Mouse (Mus musculus) lung, embryonic 16.5 days (tissue): Measurements from ENCODE around the gene Phf21a. TPM values are rescaled to one million over a fixed set of nuclear protein-coding genes. Genes with fewer than 3 reads are reported as not detected.

Experiments used
- ATAC-seq: fragments of 200-750 bp; cut with Nextera tagmentation; 2 replicates; pipeline ENCODE4 v1.8.0; 2017; ENCODE audit warnings: low read depth, mild to moderate bottlenecking, moderate library complexity
- H3K27ac ChIP-seq: fragments of 300-500 bp; sonication (generic); 2 replicates; pipeline ENCODE4 v1.5.1; 2014; ENCODE audit warnings: mild to moderate bottlenecking, control low read depth, low read length
- H3K27me3 ChIP-seq: fragments of 300-500 bp; sonication (generic); 2 replicates; pipeline ENCODE4 v1.6.1; 2014; ENCODE audit warnings: low read depth, low read length, mixed read lengths; ENCODE audit not compliant: control insufficient read depth, insufficient read depth
- H3K36me3 ChIP-seq: fragments of 300-500 bp; sonication (generic); 2 replicates; pipeline ENCODE4 v1.6.1; 2014; ENCODE audit warnings: low read length; ENCODE audit not compliant: control insufficient read depth, insufficient read depth
- H3K4me1 ChIP-seq: fragments of 300-500 bp; sonication (generic); replicated peaks from 2 replicates; pipeline ENCODE4 v1.6.1; 2014; ENCODE audit warnings: low read length, mixed read lengths; ENCODE audit not compliant: control insufficient read depth, insufficient read depth
- H3K4me2 ChIP-seq: fragments of 300-500 bp; sonication (generic); 2 replicates; pipeline ENCODE4 v1.6.1; 2014; ENCODE audit warnings: low read depth, low read length, control low read depth
- H3K4me3 ChIP-seq: fragments of 300-500 bp; sonication (generic); 2 replicates; pipeline ENCODE4 v1.5.1; 2014; ENCODE audit warnings: mild to moderate bottlenecking, low read length, control low read depth
- H3K9ac ChIP-seq: fragments of 300-500 bp; sonication (generic); 2 replicates; pipeline ENCODE4 v1.6.1; 2014; ENCODE audit warnings: low read length, control low read depth
- H3K9me3 ChIP-seq: fragments of 300-500 bp; sonication (generic); 2 replicates; pipeline ENCODE4 v1.6.1; 2016; ENCODE audit warnings: low read length; ENCODE audit not compliant: control insufficient read depth
- WGBS: fragments of 180-500 bp; shearing (Covaris S2); extraction: QIAGEN DNeasy Blood & Tissue Kit; methylation state at CpG from one replicate; pipeline ENCODE4 v1.1.7; 2014; 5-methylcytosine and 5-hydroxymethylcytosine counted together
- polyA plus RNA-seq: library from polyadenylated mRNA; unstranded; fragments of >200 nt; fragmentation: Nextera tagmentation; extraction: Ambion mirVana; gene quantifications from 2 replicates; pipeline ENCODE4 v1.2.1, GENCODE M21; 2015

Gene Phf21a
- polyA plus RNA-seq, 1 experiment from 2014 or later = 31.4 TPM

DNA sequence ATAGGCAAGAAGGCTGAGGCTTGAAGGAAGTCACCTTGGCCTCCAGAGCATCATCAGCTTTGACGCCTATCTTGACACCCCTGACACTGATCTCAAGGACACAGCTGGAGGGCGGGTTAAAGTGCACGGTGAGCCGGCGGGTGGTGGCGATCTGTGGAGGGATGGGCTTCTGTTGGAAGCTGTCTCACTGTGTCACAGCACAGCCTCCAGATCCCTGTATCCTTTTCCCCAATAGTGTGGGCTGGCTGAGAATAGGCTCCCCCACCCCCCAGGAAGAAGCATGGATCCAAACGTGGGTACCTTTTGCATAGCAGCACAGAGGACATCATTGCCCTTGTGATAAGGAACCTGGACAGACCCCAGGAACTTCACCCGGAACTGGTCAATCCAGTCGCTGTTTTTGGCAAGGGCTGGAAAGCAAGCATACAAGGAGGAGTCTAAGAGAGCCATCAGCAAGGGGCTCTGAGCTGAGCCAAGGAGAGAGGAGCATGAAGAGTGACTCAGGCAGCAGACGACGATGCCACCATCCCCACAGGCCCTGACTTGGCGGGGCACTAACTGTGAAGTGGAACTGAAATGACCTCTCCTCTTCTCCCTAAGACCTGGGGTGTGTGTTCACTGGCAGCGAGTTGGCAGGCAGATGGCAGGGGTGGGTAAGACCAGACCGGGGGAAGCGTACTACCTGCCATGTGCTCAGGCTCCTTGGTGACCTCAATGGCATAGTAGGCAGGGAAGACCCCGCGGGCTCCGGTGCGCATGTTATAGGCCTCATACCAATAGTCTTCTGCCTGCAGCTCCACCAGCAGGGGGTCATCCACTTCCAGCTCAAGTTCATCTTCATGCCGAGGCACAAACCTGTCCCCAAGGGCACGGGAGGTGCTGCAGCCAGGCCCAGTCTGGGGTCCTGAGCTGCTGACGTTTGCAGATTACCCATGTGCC is 292.5 kb downstream of the Phf21a start:
- Histone ChIP-seq H3K4me2 (no peak overlapping the region), H3K27ac (no peak overlapping the region), H3K27me3 (no peaks in the 10 kb centered on the region), H3K9me3 (no peaks in the 10 kb centered on the region), H3K36me3 (peaks cover 13% of the 10 kb centered on the region), H3K9ac (no peak overlapping the region), H3K4me1 (peaks cover 15% of the 10 kb centered on the region), H3K4me3 (no peak overlapping the region)
- 77% methylated on average over 22 of the region's 22 CpGs for WGBS
- ATAC-seq = no peak

DNA sequence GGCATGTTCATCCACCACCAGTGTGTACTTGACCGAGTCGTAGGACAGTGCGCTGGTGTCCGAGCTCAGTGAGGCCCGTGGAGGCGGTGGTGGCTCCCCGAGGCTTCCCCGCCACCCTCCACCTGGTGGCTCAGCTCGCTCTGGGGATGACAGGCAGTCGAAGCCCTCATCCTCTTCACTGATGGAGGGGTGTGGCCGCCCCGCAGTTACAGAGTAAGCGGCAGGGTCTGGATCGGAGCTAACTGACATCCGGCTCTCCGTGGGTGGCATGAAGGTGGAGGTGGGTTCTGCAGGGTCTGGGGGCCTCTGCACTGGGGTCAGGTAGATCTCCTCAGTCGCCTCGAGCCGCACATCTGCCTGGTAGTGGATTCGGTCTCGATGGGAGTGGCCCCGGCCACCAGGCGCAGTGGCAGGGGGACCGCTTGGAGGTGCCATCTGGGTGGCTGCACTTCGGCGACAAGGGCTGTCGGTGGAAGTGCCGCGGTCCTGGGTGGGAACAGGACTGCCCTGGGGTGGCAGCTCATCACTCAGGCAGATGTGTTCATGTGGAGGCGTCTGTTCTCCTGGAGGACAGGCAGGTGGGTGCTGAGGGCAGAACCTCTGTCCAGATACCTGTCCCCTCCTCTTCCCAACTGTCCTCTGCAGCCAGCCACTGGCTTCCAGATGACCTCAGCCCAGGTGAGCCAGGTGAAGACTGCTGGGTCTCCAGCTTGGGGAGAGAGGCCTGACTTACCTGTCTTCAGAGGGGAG is 294.1 kb downstream of the Phf21a start:
- Histone ChIP-seq H3K27ac (no peak overlapping the region), H3K27me3 (no peaks in the 10 kb centered on the region), H3K36me3 (peaks cover 7% of the 10 kb centered on the region), H3K9ac (no peak overlapping the region), H3K4me3 (no peak overlapping the region), H3K4me2 (no peak overlapping the region), H3K4me1 (peaks cover 20% of the 10 kb centered on the region), H3K9me3 (no peaks in the 10 kb centered on the region)
- 90% methylated on average over 30 of the region's 30 CpGs for WGBS
- ATAC-seq = no peak

GRCm38 (mm10) chr2:92387646-92388045 is 294.7 kb downstream of the Phf21a start:
- Histone ChIP-seq H3K4me1 (peaks cover 26% of the 10 kb centered on the region), H3K4me3 (no peak overlapping the region), H3K36me3 (peaks cover 7% of the 10 kb centered on the region), H3K27ac (no peak overlapping the region), H3K4me2 (no peak overlapping the region), H3K9ac (no peak overlapping the region), H3K27me3 (peaks cover 2% of the 10 kb centered on the region; the same call in 1 of the 2 replicates), H3K9me3 (no peaks in the 10 kb centered on the region)
- ATAC-seq = no peak
- WGBS = 65% methylated on average over 4 of the region's 4 CpGs

DNA sequence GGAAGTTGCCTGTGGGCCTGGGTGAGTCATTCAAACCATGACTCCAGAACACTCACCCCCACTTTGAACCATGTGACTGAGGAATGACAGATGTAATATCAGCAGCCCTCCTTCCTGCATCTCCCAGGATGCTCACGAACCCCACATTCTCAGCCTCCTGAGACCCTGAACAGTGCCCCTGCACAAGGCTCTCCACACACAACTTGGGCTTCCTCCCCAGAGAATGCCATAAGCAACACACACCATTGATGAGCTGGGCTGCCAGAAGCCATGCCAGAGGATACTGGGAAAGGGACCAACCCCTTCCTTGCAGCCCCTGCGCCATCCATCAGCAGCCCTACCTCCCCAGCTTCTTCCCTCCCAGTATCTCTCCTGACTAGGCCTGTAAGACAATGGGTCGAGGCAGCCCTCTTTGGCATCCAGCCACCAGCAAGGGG is 295.2 kb downstream of the Phf21a start:
- Histone ChIP-seq H3K36me3 (peaks cover 5% of the 10 kb centered on the region), H3K4me3 (peak overlapping the region; percentile 69), H3K27me3 (peaks cover 2% of the 10 kb centered on the region; the same call in 1 of the 2 replicates), H3K4me2 (peak overlapping the region; percentile 83), H3K27ac (no peak overlapping the region), H3K9ac (no peak overlapping the region; the same call in 1 of the 2 replicates), H3K9me3 (no peaks in the 10 kb centered on the region), H3K4me1 (peaks cover 26% of the 10 kb centered on the region)
- 45% methylated on average over 3 of the region's 3 CpGs for WGBS
- no peak for ATAC-seq

- H3K36me3 ChIP-seq = peaks cover 5% of the 10 kb centered on the region
- H3K27me3 ChIP-seq = peaks cover 2% of the 10 kb centered on the region; the same call in 1 of the 2 replicates
- H3K27ac ChIP-seq = peak overlapping the region; percentile 71
- peaks cover 26% of the 10 kb centered on the region for H3K4me1 ChIP-seq
- peak overlapping the region; percentile 83 for H3K4me2 ChIP-seq
- ATAC-seq = peak; percentile 88
- peak overlapping the region; percentile 69 for H3K9ac ChIP-seq
- WGBS = under 1% methylated on average over 57 of the region's 62 CpGs
- no peaks in the 10 kb centered on the region for H3K9me3 ChIP-seq
- H3K4me3 ChIP-seq = peak overlapping the region; percentile 69
Measured at GRCm38 (mm10) chr2:92388891-92389641, 296.1 kb downstream of the Phf21a start.

- Histone ChIP-seq H3K4me2 (peak overlapping the region; percentile 83), H3K27ac (no peak overlapping the region; the same call in 1 of the 2 replicates), H3K27me3 (peaks cover 2% of the 10 kb centered on the region; the same call in 1 of the 2 replicates), H3K4me1 (peaks cover 26% of the 10 kb centered on the region), H3K36me3 (peaks cover 3% of the 10 kb centered on the region), H3K4me3 (peak overlapping the region; percentile 69), H3K9me3 (no peaks in the 10 kb centered on the region), H3K9ac (peak overlapping the region; percentile 69)
- 3% methylated on average over 10 of the region's 10 CpGs for WGBS
- peak; percentile 37; the same call in 1 of the 2 replicates for ATAC-seq
Measured at GRCm38 (mm10) chr2:92389645-92390044, 296.7 kb downstream of the Phf21a start.

DNA sequence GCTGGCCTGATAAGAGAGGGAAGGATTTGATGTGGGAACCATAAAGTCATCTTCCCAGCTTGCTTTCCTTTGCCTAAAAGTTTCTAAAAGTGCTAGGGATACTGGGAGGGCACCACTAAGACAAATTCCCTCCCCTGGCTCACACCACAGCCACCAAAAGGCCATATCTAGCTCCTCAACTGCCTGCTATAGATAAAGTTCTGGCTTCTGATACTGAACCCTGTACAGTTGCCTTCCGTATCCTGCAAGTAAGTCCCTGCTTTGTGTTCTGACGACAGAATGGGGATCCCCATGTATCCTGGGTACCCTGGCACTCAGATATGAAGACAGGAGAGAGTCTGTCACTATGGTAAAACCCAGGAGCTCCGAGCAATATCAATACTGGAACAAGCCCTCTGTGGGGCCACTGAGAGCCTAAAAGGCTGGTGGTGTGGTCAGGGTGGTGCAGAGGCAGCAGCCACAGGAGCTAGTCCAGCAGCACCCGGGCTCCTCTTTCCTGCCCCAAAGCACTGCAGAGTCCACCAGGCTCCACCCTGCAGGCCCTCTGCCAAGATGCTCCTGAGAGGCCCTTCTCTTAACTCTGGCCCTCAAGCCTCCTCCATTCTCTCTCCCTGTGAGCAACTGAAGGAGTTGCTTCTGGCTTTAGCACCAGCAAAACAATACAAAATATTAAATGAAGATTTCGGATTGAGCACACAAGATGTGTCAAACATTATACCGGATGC is 297.5 kb downstream of the Phf21a start:
- H3K4me2 ChIP-seq = no peak overlapping the region
- ATAC-seq = no peak
- no peak overlapping the region for H3K27ac ChIP-seq

DNA sequence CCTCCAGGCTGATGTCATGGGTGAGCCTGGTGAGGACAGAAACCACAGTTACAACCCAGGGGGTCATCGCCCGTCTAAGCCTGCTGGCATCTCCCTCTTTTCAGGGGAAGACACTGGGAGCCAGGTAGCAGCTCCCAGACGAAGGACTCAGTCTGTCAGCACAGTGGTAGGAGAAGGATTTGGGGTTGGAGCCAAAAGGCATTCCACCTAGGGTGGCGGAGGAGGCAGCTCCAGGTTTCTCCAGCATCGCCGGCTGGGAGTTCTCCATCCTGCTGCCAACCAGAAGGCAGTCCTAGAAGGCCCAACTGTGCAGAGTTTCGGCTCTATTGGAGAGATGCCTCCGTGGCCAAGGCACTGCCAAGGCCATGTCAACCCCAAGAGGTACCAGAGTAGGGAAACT is 298.2 kb downstream of the Phf21a start:
- Histone ChIP-seq H3K9ac (no peak overlapping the region), H3K4me1 (peaks cover 26% of the 10 kb centered on the region), H3K27ac (no peak overlapping the region), H3K36me3 (peaks cover 2% of the 10 kb centered on the region; the same call in 1 of the 2 replicates), H3K4me3 (no peak overlapping the region), H3K9me3 (no peaks in the 10 kb centered on the region), H3K4me2 (no peak overlapping the region), H3K27me3 (peaks cover 2% of the 10 kb centered on the region; the same call in 1 of the 2 replicates)
- ATAC-seq = no peak
- WGBS = 82% methylated on average over 8 of the region's 8 CpGs

More for the DNA sequence above, 297.5 kb downstream of the Phf21a start:
- Histone ChIP-seq H3K27me3 (peaks cover 2% of the 10 kb centered on the region; the same call in 1 of the 2 replicates), H3K4me3 (no peak overlapping the region), H3K9me3 (no peaks in the 10 kb centered on the region), H3K9ac (no peak overlapping the region), H3K4me1 (peaks cover 26% of the 10 kb centered on the region), H3K36me3 (peaks cover 3% of the 10 kb centered on the region; the same call in 1 of the 2 replicates)
- WGBS = 56% methylated on average over 6 of the region's 6 CpGs
